Mouse (Mus musculus) ovary, adult 2 months (tissue): Measurements from ENCODE around the gene Msi1. TPM values are rescaled to one million over a fixed set of nuclear protein-coding genes. Genes with fewer than 3 reads are reported as not detected.

Experiments used
- polyA plus RNA-seq: library from polyadenylated mRNA; depleted of rRNA; stranded (reverse); fragments of >200 nt; gene quantifications from 2 replicates; pipeline ENCODE4 v1.2.3, GENCODE M21; 2012; rRNA removed

Gene Msi1
- polyA plus RNA-seq, result 44.6 and 51.8 TPM in 2 replicates

GRCm38 (mm10) chr5:115429359-115430186, at the start of gene Msi1:
Gene Msi1 (plus strand): TSS chr5:115429599.

GRCm38 (mm10) chr5:115465642-115466420, 36.4 kb downstream of the Msi1 start, which contains the start of gene Pla2g1b:
Gene Pla2g1b (plus strand): TSS chr5:115466262.

GRCm38 (mm10) chr5:115483947-115484920, 54.8 kb downstream of the Msi1 start, which contains the start of gene Sirt4:
Gene Sirt4 (minus strand): TSS chr5:115484725.

Other genes with a start within 250 kb of the Msi1 start
- gene Cabp1, start 235.2 kb upstream of the Msi1 start, polyA plus RNA-seq, result 7.9 and 9.0 TPM in 2 replicates
- gene Pop5, start 193.8 kb upstream of the Msi1 start, polyA plus RNA-seq, result 123 and 173 TPM in 2 replicates
- gene Rnf10, start 156.7 kb upstream of the Msi1 start, polyA plus RNA-seq, result 191 and 195 TPM in 2 replicates
- gene Coq5, start 149.9 kb upstream of the Msi1 start, polyA plus RNA-seq, result 8.1 and 8.7 TPM in 2 replicates
- 250 and 284 TPM in 2 replicates for gene Dynll1, start 128.6 kb upstream of the Msi1 start, polyA plus RNA-seq
- 137 and 140 TPM in 2 replicates for gene Srsf9, start 102.4 kb upstream of the Msi1 start, polyA plus RNA-seq
- gene Gatc, start 88.4 kb upstream of the Msi1 start, polyA plus RNA-seq, result 10.6 and 13.7 TPM in 2 replicates
- gene Triap1, start 88.4 kb upstream of the Msi1 start, polyA plus RNA-seq, result 4.7 and 6.8 TPM in 2 replicates
- 3,325 and 3,970 TPM in 2 replicates for gene Cox6a1, start 80.6 kb upstream of the Msi1 start, polyA plus RNA-seq
- gene Pla2g1b, start 36.7 kb downstream of the Msi1 start, polyA plus RNA-seq, result 6.8 and 20.6 TPM in 2 replicates
- gene Sirt4, start 55.1 kb downstream of the Msi1 start, polyA plus RNA-seq, result 70.7 and 71.4 TPM in 2 replicates
- gene Pxn, start 77.1 kb downstream of the Msi1 start, polyA plus RNA-seq, result 87.2 and 93.8 TPM in 2 replicates
- 3,142 and 3,172 TPM in 2 replicates for gene Rplp0, start 129.9 kb downstream of the Msi1 start, polyA plus RNA-seq
- gene Gcn1l1, start 135.7 kb downstream of the Msi1 start, polyA plus RNA-seq, result 78.5 and 85.5 TPM in 2 replicates
- 70.6 and 77.8 TPM in 2 replicates for gene Rab35, start 202.3 kb downstream of the Msi1 start, polyA plus RNA-seq